Mouse (Mus musculus) erythroblast, adult 5-6 weeks (primary cell): ENCODE data around the gene Gm8374. TPM values are rescaled to one million over a fixed set of nuclear protein-coding genes. Genes with fewer than 3 reads are reported as not detected.
"Not testable (repeated sequence)": the region's sequence is repeated elsewhere in the genome, so short reads cannot be mapped to it uniquely, and the experiment has no call there.

Experiments
- ATAC-seq: replicated peaks from 2 replicates; pipeline ENCODE4 v1.8.0; 2016; ENCODE audit warnings: moderate number of reproducible peaks, mild to moderate bottlenecking, moderate TSS enrichment, inconsistent platforms; ENCODE audit not compliant: poor library complexity, low FRiP score, severe bottlenecking
- total RNA-seq, 2 experiments: library from RNA; stranded (forward) in 1 of 2; stranded (reverse) in 1 of 2; fragments of 150-400 nt in 1 of 2; fragments of 200-764, 138-1000 nt in 1 of 2; gene quantifications; 2 replicates each; pipeline versions ENCODE4 v1.2.3 to v1.2.4; 2015 to 2017; ENCODE audit warnings: low replicate concordance in 2 of 2

Gene Gm8374
- total RNA-seq (2015; ENCODE audit: low replicate concordance) (not detected in 2 replicates), total RNA-seq (2017; ENCODE audit: low replicate concordance) (not detected in 2 replicates)

DNA sequence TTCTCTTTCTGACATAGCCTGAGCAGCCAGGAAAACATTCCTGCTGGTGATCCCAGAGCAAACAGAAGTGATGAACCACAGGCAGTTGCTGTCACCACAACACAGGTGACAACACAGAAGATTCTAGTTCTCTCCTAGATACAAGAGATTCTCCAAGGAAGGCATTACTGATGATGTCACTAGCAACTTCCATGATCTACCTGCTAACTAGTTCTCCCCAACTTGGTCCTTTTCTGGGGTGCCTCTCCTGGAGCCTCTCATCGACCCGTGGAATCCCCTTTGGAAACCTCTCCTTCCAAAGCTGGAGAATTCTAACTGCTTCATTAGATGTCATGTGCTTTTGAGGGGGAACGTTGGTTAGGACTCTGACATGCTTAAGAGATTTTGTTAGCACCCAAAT lies at the start of gene Gm8374:
Gene Gm8374 (minus strand): TSS at position 101 of the 400 bp plus-strand sequence.
- ATAC-seq = not testable (repeated sequence)

DNA sequence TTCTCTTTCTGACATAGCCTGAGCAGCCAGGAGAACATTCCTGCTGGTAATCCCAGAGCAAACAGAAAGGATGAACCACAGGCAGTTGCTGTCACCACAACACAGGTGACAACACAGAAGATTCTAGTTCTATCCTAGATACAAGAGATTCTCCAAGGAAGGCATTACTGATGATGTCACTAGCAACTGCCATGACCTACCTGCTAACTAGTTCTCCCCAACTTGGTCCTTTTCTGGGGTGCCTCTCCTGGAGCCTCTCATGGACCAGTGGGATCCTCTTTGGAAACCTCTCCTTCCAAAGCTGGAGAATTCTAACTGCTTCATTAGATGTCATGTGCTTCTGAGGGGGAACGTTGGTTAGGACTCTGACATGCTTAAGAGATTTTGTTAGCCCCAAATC lies 32.6 kb downstream of the Gm8374 start, which contains the start of gene Gm5797:
Gene Gm5797 (minus strand): TSS at position 101 of the 400 bp plus-strand sequence.
- ATAC-seq = not testable (repeated sequence)

- ATAC-seq = not testable (repeated sequence)
Observed at GRCm38 (mm10) chr14:7315093-7315492, 49.8 kb downstream of the Gm8374 start.

- ATAC-seq = not testable (repeated sequence)
Observed at GRCm38 (mm10) chr14:7314661-7315060, 50.3 kb downstream of the Gm8374 start, which contains the start of gene Gm3739. Gm3739 (minus strand) TSS chr14:7315049.

Other genes starting within 250 kb of the Gm8374 start
- gene Gm6676, start 239.7 kb downstream of the Gm8374 start, total RNA-seq (2015; ENCODE audit: low replicate concordance) = not detected in 2 replicates
- not detected in 2 replicates for gene Gm6676, start 239.7 kb downstream of the Gm8374 start, total RNA-seq (2017; ENCODE audit: low replicate concordance)
- gene Gm3512, start 190.6 kb downstream of the Gm8374 start, total RNA-seq (2015; ENCODE audit: low replicate concordance) = not detected in 2 replicates
- gene Gm3512, start 190.6 kb downstream of the Gm8374 start, total RNA-seq (2017; ENCODE audit: low replicate concordance) = not detected in 2 replicates
- gene Gm16434, start 170.6 kb downstream of the Gm8374 start, total RNA-seq (2015; ENCODE audit: low replicate concordance) = not detected in 2 replicates
- gene Gm16434, start 170.6 kb downstream of the Gm8374 start, total RNA-seq (2017; ENCODE audit: low replicate concordance) = not detected in 2 replicates
- not detected in 2 replicates for gene Gm3727, start 100.4 kb downstream of the Gm8374 start, total RNA-seq (2015; ENCODE audit: low replicate concordance)
- gene Gm3727, start 100.4 kb downstream of the Gm8374 start, total RNA-seq (2017; ENCODE audit: low replicate concordance) = not detected in 2 replicates
- gene Gm3739, start 50.1 kb downstream of the Gm8374 start, total RNA-seq (2015; ENCODE audit: low replicate concordance) = not detected in 2 replicates
- not detected in 2 replicates for gene Gm3739, start 50.1 kb downstream of the Gm8374 start, total RNA-seq (2017; ENCODE audit: low replicate concordance)
- gene Gm5797, start 32.7 kb downstream of the Gm8374 start, total RNA-seq (2015; ENCODE audit: low replicate concordance) = not detected in 2 replicates
- not detected in 2 replicates for gene Gm5797, start 32.7 kb downstream of the Gm8374 start, total RNA-seq (2017; ENCODE audit: low replicate concordance)
- not detected in 2 replicates for gene Gm3755, start 85.8 kb upstream of the Gm8374 start, total RNA-seq (2015; ENCODE audit: low replicate concordance)
- not detected in 2 replicates for gene Gm3755, start 85.8 kb upstream of the Gm8374 start, total RNA-seq (2017; ENCODE audit: low replicate concordance)
- not detected in 2 replicates for gene Gm3752, start 118.6 kb upstream of the Gm8374 start, total RNA-seq (2015; ENCODE audit: low replicate concordance)
- gene Gm3752, start 118.6 kb upstream of the Gm8374 start, total RNA-seq (2017; ENCODE audit: low replicate concordance) = not detected in 2 replicates
- not detected in 2 replicates for gene Gm3558, start 203.4 kb upstream of the Gm8374 start, total RNA-seq (2015; ENCODE audit: low replicate concordance)
- gene Gm3558, start 203.4 kb upstream of the Gm8374 start, total RNA-seq (2017; ENCODE audit: low replicate concordance) = not detected in 2 replicates
- not detected in 2 replicates for gene Gm10338, start 230.5 kb upstream of the Gm8374 start, total RNA-seq (2015; ENCODE audit: low replicate concordance)
- not detected in 2 replicates for gene Gm10338, start 230.5 kb upstream of the Gm8374 start, total RNA-seq (2017; ENCODE audit: low replicate concordance)